7 mouse cellular contexts compared by ENCODE assay signal in genomic region chr4:105100508-105101336, GRCm38 (mm10). TPM values are rescaled to one million over a fixed set of nuclear protein-coding genes. Genes with fewer than 3 reads are reported as not detected.
DNase-seq lines count a peak whose midpoint lies in the region; ATAC-seq and TF ChIP-seq lines count a peak whose summit lies in the region.

No protein-coding gene starts in this region.

- H3K4me2 ChIP-seq in forebrain, postnatal 0 days (ENCODE audit: low read depth): no peak overlapping the region
- H3K4me2 ChIP-seq in hindbrain, embryonic 16.5 days (ENCODE audit: low read length): no peak overlapping the region
- H3K4me2 ChIP-seq in liver, embryonic 12.5 days: no peak overlapping the region

- WGBS in forebrain, postnatal 0 days: 16% methylated on average over 5 of the region's 5 CpGs
- 30% methylated on average over 5 of the region's 5 CpGs for WGBS in hindbrain, embryonic 16.5 days
- 34% methylated on average over 5 of the region's 5 CpGs for WGBS in liver, embryonic 12.5 days (ENCODE audit: insufficient replicate concordance)

- ATAC-seq in forebrain, postnatal 0 days: peak; percentile 61
- ATAC-seq in hindbrain, embryonic 16.5 days: peak; percentile 76
- no peak for ATAC-seq in liver, embryonic 12.5 days

- H3K4me1 ChIP-seq in forebrain, postnatal 0 days (ENCODE audit: insufficient read depth): no peaks in the 10 kb centered on the region
- H3K4me1 ChIP-seq in hindbrain, embryonic 16.5 days (ENCODE audit: control insufficient read depth, insufficient read depth, low read depth, low read length): peaks cover 6% of the 10 kb centered on the region
- H3K4me1 ChIP-seq in liver, embryonic 12.5 days: no peaks in the 10 kb centered on the region

- no peaks in the 10 kb centered on the region for H3K36me3 ChIP-seq in forebrain, postnatal 0 days (ENCODE audit: insufficient read depth)
- no peaks in the 10 kb centered on the region for H3K36me3 ChIP-seq in hindbrain, embryonic 16.5 days (ENCODE audit: control insufficient read depth, insufficient read depth, low read length)
- no peaks in the 10 kb centered on the region for H3K36me3 ChIP-seq in liver, embryonic 12.5 days

- TF ChIP-seq CTCF in forebrain, postnatal 0 days (IDR thresholded peaks at IDR 0.05; ENCODE audit: low read depth): no peak

- H3K9ac ChIP-seq in forebrain, postnatal 0 days: no peak overlapping the region
- H3K9ac ChIP-seq in hindbrain, embryonic 16.5 days (ENCODE audit: low read depth, low read length): no peak overlapping the region
- H3K9ac ChIP-seq in liver, embryonic 12.5 days: no peak overlapping the region

- no peak overlapping the region for H3K27ac ChIP-seq in forebrain, postnatal 0 days (ENCODE audit: low read depth, low read length)
- H3K27ac ChIP-seq in hindbrain, embryonic 16.5 days (ENCODE audit: low read depth, low read length): no peak overlapping the region
- no peak overlapping the region for H3K27ac ChIP-seq in liver, embryonic 12.5 days

- H3K9me3 ChIP-seq in forebrain, postnatal 0 days (ENCODE audit: low read length): no peaks in the 10 kb centered on the region
- no peaks in the 10 kb centered on the region for H3K9me3 ChIP-seq in hindbrain, embryonic 16.5 days (ENCODE audit: control insufficient read depth, low read length)
- H3K9me3 ChIP-seq in liver, embryonic 12.5 days (replicated peaks): no peaks in the 10 kb centered on the region

- peak; percentile 16 to 54 for DNase-seq in layer of hippocampus, adult 18-20 months (ENCODE audit: low spot score in 2 of 2)
- DNase-seq in layer of hippocampus, adult 9-10 months (ENCODE audit: low spot score): no peak
- peak; percentile 70 to 77 for DNase-seq in cerebellum, adult 18-20 months
- peak; percentile 45 for DNase-seq in forebrain, postnatal 0 days
- no peak for DNase-seq in thymus, adult 18-20 months

- no peak overlapping the region for H3K4me3 ChIP-seq in forebrain, postnatal 0 days (ENCODE audit: low read depth, low read length)
- H3K4me3 ChIP-seq in hindbrain, embryonic 16.5 days (ENCODE audit: low read length): no peak overlapping the region
- no peak overlapping the region for H3K4me3 ChIP-seq in liver, embryonic 12.5 days

- H3K27me3 ChIP-seq in forebrain, postnatal 0 days (ENCODE audit: insufficient read depth, low read length): no peaks in the 10 kb centered on the region
- H3K27me3 ChIP-seq in hindbrain, embryonic 16.5 days (replicated peaks; ENCODE audit: control insufficient read depth, insufficient read depth, low read length): no peaks in the 10 kb centered on the region
- peaks cover under 1% of the 10 kb centered on the region; the same call in 1 of the 2 replicates for H3K27me3 ChIP-seq in liver, embryonic 12.5 days (replicated peaks)

RNA-seq across cellular contexts. Expression of gene Prkaa2, which starts 9.0 kb away (rescaled TPM):
- 10 to 100 TPM; 16.8 to 17.9 TPM for total RNA-seq in layer of hippocampus, adult 18-20 months (2021)
- total RNA-seq in forebrain, postnatal 0 days (2014; rRNA removed): 24.2 and 29.1 TPM in 2 replicates
- polyA plus RNA-seq in forebrain, postnatal 0 days (2015; fragmentation: Nextera tagmentation; extraction: Ambion mirVana): 10.6 and 14.5 TPM in 2 replicates
- 13.5 and 15.1 TPM in 2 replicates for polyA plus RNA-seq in hindbrain, embryonic 16.5 days (2015; fragmentation: Nextera tagmentation; extraction: Ambion mirVana)
- polyA plus RNA-seq in liver, embryonic 12.5 days (2016; fragmentation: Nextera tagmentation; extraction: Ambion mirVana): 0.42 and 0.48 TPM in 2 replicates

RNA-seq across cellular contexts. Expression of gene Plpp3, which starts 56.4 kb away (rescaled TPM):
- total RNA-seq in layer of hippocampus, adult 18-20 months (2021): 100 to 1,000 TPM; 206 to 214 TPM
- total RNA-seq in forebrain, postnatal 0 days (2014; rRNA removed): 64.8 and 87.3 TPM in 2 replicates
- 82.8 and 117 TPM in 2 replicates for polyA plus RNA-seq in forebrain, postnatal 0 days (2015; fragmentation: Nextera tagmentation; extraction: Ambion mirVana)
- 114 and 122 TPM in 2 replicates for polyA plus RNA-seq in hindbrain, embryonic 16.5 days (2015; fragmentation: Nextera tagmentation; extraction: Ambion mirVana)
- polyA plus RNA-seq in liver, embryonic 12.5 days (2016; fragmentation: Nextera tagmentation; extraction: Ambion mirVana): 14.5 and 15.6 TPM in 2 replicates

Comparison
In these comparisons a context has a peak if more than half of its experiments do, and no peak if none do; other contexts are left out.
1. DNase-seq: peak in layer of hippocampus, adult 18-20 months (2 of 2), cerebellum, adult 18-20 months (2 of 2) and forebrain, postnatal 0 days (single experiment); none in layer of hippocampus, adult 9-10 months (single experiment) and thymus, adult 18-20 months (0 of 2).